Mouse (Mus musculus): Measurements from ENCODE around the gene Zfp503. TPM values are rescaled to one million over a fixed set of nuclear protein-coding genes. Genes with fewer than 3 reads are reported as not detected.

Zfp503 gene
- polyA plus RNA-seq, 1 experiment from 2014 or later: 3.0 TPM

- Histone ChIP-seq H3K9ac (no peak overlapping the region), H3K4me1 (replicated peaks) (peaks cover 10% of the 10 kb centered on the region)
- 20% methylated on average over 8 of the region's 8 CpGs for WGBS
Observed at GRCm38 (mm10) chr14:21959243-21959642, 30.2 kb downstream of the Zfp503 start.

GRCm38 (mm10) chr14:21958643-21959042, 30.8 kb downstream of the Zfp503 start:
- 74% methylated on average over 5 of the region's 5 CpGs for WGBS
- Histone ChIP-seq H3K9me3 (replicated peaks) (no peaks in the 10 kb centered on the region), H3K27me3 (no peaks in the 10 kb centered on the region), H3K4me1 (replicated peaks) (peaks cover 10% of the 10 kb centered on the region), H3K9ac (no peak overlapping the region), H3K27ac (no peak overlapping the region), H3K4me3 (no peak overlapping the region), H3K36me3 (no peaks in the 10 kb centered on the region), H3K4me2 (no peak overlapping the region)
- no peak for ATAC-seq (replicated peaks; ENCODE audit: insufficient number of reproducible peaks, insufficient read depth, low FRiP score, low read depth)

More at GRCm38 (mm10) chr14:21959243-21959642, 30.2 kb downstream of the Zfp503 start:
- Histone ChIP-seq H3K9me3 (replicated peaks) (no peaks in the 10 kb centered on the region), H3K27me3 (no peaks in the 10 kb centered on the region), H3K4me2 (no peak overlapping the region), H3K36me3 (no peaks in the 10 kb centered on the region), H3K4me3 (no peak overlapping the region), H3K27ac (no peak overlapping the region)
- ATAC-seq (replicated peaks; ENCODE audit: insufficient number of reproducible peaks, insufficient read depth, low FRiP score, low read depth): no peak; the same call in 1 of the 2 replicates

- no peaks in the 10 kb centered on the region for H3K9me3 ChIP-seq (replicated peaks)
- H3K36me3 ChIP-seq: no peaks in the 10 kb centered on the region
- H3K4me1 ChIP-seq (replicated peaks): no peaks in the 10 kb centered on the region
- H3K4me2 ChIP-seq: no peak overlapping the region
- ATAC-seq (replicated peaks; ENCODE audit: insufficient number of reproducible peaks, insufficient read depth, low FRiP score, low read depth): no peak
- H3K9ac ChIP-seq: no peak overlapping the region
- H3K4me3 ChIP-seq: no peak overlapping the region
- WGBS: 74% methylated on average over 7 of the region's 7 CpGs
- no peak overlapping the region for H3K27ac ChIP-seq
- H3K27me3 ChIP-seq: no peaks in the 10 kb centered on the region
Observed at GRCm38 (mm10) chr14:21952541-21952940, 36.9 kb downstream of the Zfp503 start.

GRCm38 (mm10) chr14:21951896-21952523, 37.4 kb downstream of the Zfp503 start:
- WGBS: 74% methylated on average over 10 of the region's 10 CpGs
- Histone ChIP-seq H3K9me3 (replicated peaks) (no peaks in the 10 kb centered on the region), H3K36me3 (no peaks in the 10 kb centered on the region), H3K27ac (no peak overlapping the region), H3K27me3 (no peaks in the 10 kb centered on the region), H3K4me3 (no peak overlapping the region), H3K4me1 (replicated peaks) (no peaks in the 10 kb centered on the region), H3K9ac (no peak overlapping the region), H3K4me2 (no peak overlapping the region)
- no peak for ATAC-seq (replicated peaks; ENCODE audit: insufficient number of reproducible peaks, insufficient read depth, low FRiP score, low read depth)

- 69% methylated on average over 9 of the region's 9 CpGs for WGBS
- no peak for ATAC-seq (replicated peaks; ENCODE audit: insufficient number of reproducible peaks, insufficient read depth, low FRiP score, low read depth)
- no peaks in the 10 kb centered on the region for H3K27me3 ChIP-seq
- H3K27ac ChIP-seq: no peak overlapping the region
- no peaks in the 10 kb centered on the region for H3K9me3 ChIP-seq (replicated peaks)
- H3K9ac ChIP-seq: no peak overlapping the region
- H3K4me3 ChIP-seq: no peak overlapping the region
- H3K4me2 ChIP-seq: no peak overlapping the region
- H3K36me3 ChIP-seq: no peaks in the 10 kb centered on the region
- no peaks in the 10 kb centered on the region for H3K4me1 ChIP-seq (replicated peaks)
Observed at GRCm38 (mm10) chr14:21944946-21945345, 44.5 kb downstream of the Zfp503 start.

GRCm38 (mm10) chr14:21941581-21941980, 47.8 kb downstream of the Zfp503 start:
- no peaks in the 10 kb centered on the region for H3K9me3 ChIP-seq (replicated peaks)
- no peak overlapping the region for H3K27ac ChIP-seq
- H3K36me3 ChIP-seq: no peaks in the 10 kb centered on the region
- no peak overlapping the region for H3K9ac ChIP-seq
- no peak for ATAC-seq (replicated peaks; ENCODE audit: insufficient number of reproducible peaks, insufficient read depth, low FRiP score, low read depth)
- 45% methylated on average over 2 of the region's 2 CpGs for WGBS
- no peaks in the 10 kb centered on the region for H3K27me3 ChIP-seq
- no peaks in the 10 kb centered on the region for H3K4me1 ChIP-seq (replicated peaks)
- H3K4me2 ChIP-seq: no peak overlapping the region
- no peak overlapping the region for H3K4me3 ChIP-seq

- no peak overlapping the region for H3K4me2 ChIP-seq
- no peaks in the 10 kb centered on the region for H3K36me3 ChIP-seq
- no peak overlapping the region for H3K4me3 ChIP-seq
- no peaks in the 10 kb centered on the region for H3K27me3 ChIP-seq
- no peak overlapping the region for H3K9ac ChIP-seq
- no peak for ATAC-seq (replicated peaks; ENCODE audit: insufficient number of reproducible peaks, insufficient read depth, low FRiP score, low read depth)
- H3K4me1 ChIP-seq (replicated peaks): no peaks in the 10 kb centered on the region
- no peaks in the 10 kb centered on the region for H3K9me3 ChIP-seq (replicated peaks)
- no peak overlapping the region for H3K27ac ChIP-seq
- 81% methylated on average over 2 of the region's 2 CpGs for WGBS
Observed at GRCm38 (mm10) chr14:21937116-21937515, 52.3 kb downstream of the Zfp503 start.

- Histone ChIP-seq H3K4me1 (replicated peaks) (no peaks in the 10 kb centered on the region), H3K9ac (no peak overlapping the region), H3K27me3 (no peaks in the 10 kb centered on the region), H3K9me3 (replicated peaks) (no peaks in the 10 kb centered on the region), H3K4me2 (no peak overlapping the region), H3K36me3 (no peaks in the 10 kb centered on the region), H3K27ac (no peak overlapping the region), H3K4me3 (no peak overlapping the region)
- WGBS: 72% methylated on average over 6 of the region's 6 CpGs
- no peak for ATAC-seq (replicated peaks; ENCODE audit: insufficient number of reproducible peaks, insufficient read depth, low FRiP score, low read depth)
Observed at GRCm38 (mm10) chr14:21936102-21936630, 53.2 kb downstream of the Zfp503 start.

Small RNA genes lying within 50 kb of the gene (microRNA-seq; reads per million reads assigned to microRNA genes)
- gene Gm27532: not detected

Other genes starting within 250 kb of the Zfp503 start
- 7.7 and 8.9 TPM in 2 replicates for gene Samd8, start 239.1 kb downstream of the Zfp503 start, polyA plus RNA-seq (2015; fragmentation: Nextera tagmentation; extraction: Ambion mirVana)
- gene Dusp13, start 238.4 kb downstream of the Zfp503 start, polyA plus RNA-seq (2015; fragmentation: Nextera tagmentation; extraction: Ambion mirVana): 0.18 TPM in 1 of 2 replicates, not detected in the other
- gene Vdac2, start 164.4 kb downstream of the Zfp503 start, polyA plus RNA-seq (2015; fragmentation: Nextera tagmentation; extraction: Ambion mirVana): 435 and 491 TPM in 2 replicates
- gene Comtd1, start 140.6 kb downstream of the Zfp503 start, polyA plus RNA-seq (2015; fragmentation: Nextera tagmentation; extraction: Ambion mirVana): 35.1 and 38.1 TPM in 2 replicates
- 0.70 and 0.83 TPM in 2 replicates for gene Lrmda, start 30.1 kb upstream of the Zfp503 start, polyA plus RNA-seq (2015; fragmentation: Nextera tagmentation; extraction: Ambion mirVana)